Mouse (Mus musculus) forebrain, embryonic 14.5 days (tissue): ENCODE data around the gene Itgb8. TPM values are rescaled to one million over a fixed set of nuclear protein-coding genes. Genes with fewer than 3 reads are reported as not detected.

ENCODE experiments used
- ATAC-seq: fragments of 200-750 bp; cut with Nextera tagmentation; 2 replicates; pipeline ENCODE4 v1.8.0; 2017; ENCODE audit warnings: mild to moderate bottlenecking, moderate library complexity
- DNase-seq: peaks from one replicate; pipeline ENCODE4 v3.0.0-alpha.2; 2015; ENCODE audit warnings: low spot score
- H3K27ac ChIP-seq: fragments of 300-500 bp; sonication (generic); 2 replicates; pipeline ENCODE4 v1.5.1; 2014; ENCODE audit warnings: low read depth, mild to moderate bottlenecking, control low read depth, low read length, moderate library complexity
- H3K27me3 ChIP-seq: fragments of 300-500 bp; sonication (generic); replicated peaks from 2 replicates; pipeline ENCODE4 v1.6.1; 2014; ENCODE audit warnings: low read length, control low read depth, mixed read lengths; ENCODE audit not compliant: control insufficient read depth, insufficient read depth
- H3K36me3 ChIP-seq: fragments of 300-500 bp; sonication (generic); 2 replicates; pipeline ENCODE4 v1.6.1; 2014; ENCODE audit warnings: low read length, control low read depth; ENCODE audit not compliant: control insufficient read depth, insufficient read depth
- H3K4me1 ChIP-seq: fragments of 300-500 bp; sonication (generic); 2 replicates; pipeline ENCODE4 v1.6.1; 2014; ENCODE audit warnings: antibody characterized with exemption, low read length, control low read depth; ENCODE audit not compliant: control insufficient read depth, insufficient read depth
- H3K4me2 ChIP-seq: fragments of 300-500 bp; sonication (generic); 2 replicates; pipeline ENCODE4 v1.6.1; 2014; ENCODE audit warnings: mild to moderate bottlenecking, control low read depth, low read length
- H3K4me3 ChIP-seq: fragments of 300-500 bp; sonication (generic); 2 replicates; pipeline ENCODE4 v1.5.1; 2014; ENCODE audit warnings: low read depth, low read length, control low read depth
- H3K9ac ChIP-seq: fragments of 300-500 bp; sonication (generic); 2 replicates; pipeline ENCODE4 v1.6.1; 2014; ENCODE audit warnings: mild to moderate bottlenecking, low read length, control low read depth, moderate library complexity
- H3K9me3 ChIP-seq: fragments of 300-500 bp; sonication (generic); replicated peaks from 2 replicates; pipeline ENCODE4 v1.6.1; 2016; ENCODE audit warnings: low read length, control low read depth, mixed read lengths; ENCODE audit not compliant: control insufficient read depth
- WGBS: fragments of 180-500 bp; shearing (Covaris S2); extraction: QIAGEN DNeasy Blood & Tissue Kit; methylation state at CpG from one replicate; pipeline ENCODE4 v1.1.7; 2014; 5-methylcytosine and 5-hydroxymethylcytosine counted together
- polyA plus RNA-seq: library from polyadenylated mRNA; unstranded; fragments of >200 nt; fragmentation: Nextera tagmentation; extraction: Ambion mirVana; gene quantifications from 2 replicates; pipeline ENCODE4 v1.2.1, GENCODE M21; 2014

Itgb8 gene
- polyA plus RNA-seq, 1 experiment from 2014 or later = 11.6 TPM

DNA sequence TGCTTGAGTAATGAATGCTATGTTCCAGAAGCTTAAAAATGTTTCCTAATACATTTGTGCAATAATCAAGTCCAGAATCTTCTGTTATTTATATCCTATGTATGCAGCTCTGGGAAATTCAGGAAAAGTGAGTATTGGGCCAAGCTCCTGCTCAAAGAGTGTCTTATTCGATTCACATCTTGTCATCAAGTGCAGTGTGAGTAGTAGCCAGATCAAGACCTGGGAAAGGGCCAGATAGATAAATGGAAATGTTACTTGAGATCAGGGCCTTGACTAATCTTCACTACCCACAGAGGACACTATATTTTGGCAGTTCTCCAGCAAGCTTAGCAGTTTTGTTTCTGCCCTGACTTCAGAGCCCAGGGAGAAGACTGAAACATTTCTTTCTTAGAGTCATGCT is 100.7 kb downstream of the Itgb8 start:
- no peak overlapping the region for H3K9ac ChIP-seq
- H3K4me3 ChIP-seq = no peak overlapping the region
- H3K27ac ChIP-seq = no peak overlapping the region
- DNase-seq = no peak
- H3K36me3 ChIP-seq = no peaks in the 10 kb centered on the region
- H3K4me1 ChIP-seq = no peaks in the 10 kb centered on the region
- no peak overlapping the region for H3K4me2 ChIP-seq
- no peaks in the 10 kb centered on the region for H3K9me3 ChIP-seq
- no peak for ATAC-seq
- WGBS = 92% methylated on average over 1 of the region's 1 CpGs
- H3K27me3 ChIP-seq = no peaks in the 10 kb centered on the region

DNA sequence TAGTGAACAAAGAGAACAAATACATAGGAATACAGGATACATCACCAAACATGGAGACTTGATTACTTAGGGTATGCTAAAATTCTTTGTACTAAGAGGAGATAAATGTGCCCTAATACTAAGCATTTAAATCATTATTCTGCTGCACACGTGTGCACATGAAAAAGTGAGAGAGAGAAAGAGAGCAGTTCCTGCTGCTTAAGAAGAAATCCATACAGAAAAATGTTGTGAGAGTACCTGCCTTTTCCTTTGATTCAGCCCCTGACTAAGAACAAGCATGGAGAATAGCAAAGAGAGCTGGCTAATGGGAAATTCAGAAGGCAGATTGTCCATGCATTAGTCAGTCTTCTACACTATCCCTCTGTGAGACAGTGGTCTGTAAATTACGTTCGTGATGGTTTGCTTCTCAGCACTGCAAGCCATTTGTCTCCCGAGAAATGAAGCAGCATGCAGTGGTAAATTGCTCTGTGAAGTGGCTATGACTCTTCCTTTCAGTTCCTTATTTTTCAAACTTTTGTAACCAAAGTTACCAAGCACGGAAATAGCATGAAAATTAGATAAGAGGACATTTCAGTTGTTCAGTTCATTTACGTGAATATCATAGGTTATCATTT is 125.0 kb downstream of the Itgb8 start:
- DNase-seq (no peak), ATAC-seq (no peak)
- Histone ChIP-seq H3K4me1 (no peaks in the 10 kb centered on the region), H3K27ac (no peak overlapping the region), H3K4me3 (no peak overlapping the region), H3K4me2 (no peak overlapping the region), H3K9ac (no peak overlapping the region), H3K9me3 (no peaks in the 10 kb centered on the region), H3K27me3 (no peaks in the 10 kb centered on the region), H3K36me3 (no peaks in the 10 kb centered on the region)
- WGBS = 83% methylated on average over 6 of the region's 6 CpGs

DNA sequence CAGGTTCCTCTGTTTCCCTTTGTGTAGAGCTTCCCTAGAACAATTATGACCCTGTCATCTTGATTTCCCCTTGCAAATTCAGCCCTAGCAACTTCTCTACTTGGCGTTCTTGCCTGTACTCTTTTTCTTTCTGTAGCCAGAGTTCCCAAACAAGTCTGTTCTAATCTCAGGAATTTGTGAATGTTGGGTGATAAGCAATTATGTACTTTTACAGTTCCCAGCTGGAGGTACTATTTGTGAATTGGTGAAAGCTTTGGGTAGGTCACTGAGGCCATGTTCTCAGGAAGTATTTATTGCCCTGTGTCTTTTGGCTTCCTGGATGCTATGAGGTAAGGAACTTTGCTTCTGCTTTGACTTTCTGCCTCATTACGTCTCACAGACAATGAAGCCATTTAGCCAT is 128.5 kb downstream of the Itgb8 start:
- 63% methylated on average over 2 of the region's 2 CpGs for WGBS
- Histone ChIP-seq H3K27ac (no peak overlapping the region), H3K27me3 (no peaks in the 10 kb centered on the region)

More for the DNA sequence above, 128.5 kb downstream of the Itgb8 start:
- Histone ChIP-seq H3K4me2 (no peak overlapping the region), H3K9ac (no peak overlapping the region), H3K4me1 (no peaks in the 10 kb centered on the region), H3K9me3 (no peaks in the 10 kb centered on the region), H3K36me3 (no peaks in the 10 kb centered on the region), H3K4me3 (no peak overlapping the region)
- DNase-seq (no peak), ATAC-seq (no peak)

Other genes with a start within 250 kb of the Itgb8 start
- not detected in 2 replicates for gene Macc1, start 75.5 kb upstream of the Itgb8 start, polyA plus RNA-seq